Mouse (Mus musculus) megakaryocyte-erythroid progenitor cell, adult 5-6 weeks (primary cell): ENCODE measurements around the gene Cdnf. TPM values are rescaled to one million over a fixed set of nuclear protein-coding genes. Genes with fewer than 3 reads are reported as not detected.

ENCODE experiments used
- ATAC-seq: replicated peaks from 2 replicates; pipeline ENCODE4 v1.8.0; 2016; ENCODE audit warnings: mild to moderate bottlenecking, inconsistent platforms; ENCODE audit not compliant: severe bottlenecking, poor library complexity, low FRiP score, low TSS enrichment
- total RNA-seq, 2 experiments: library from RNA; stranded (forward) in 1 of 2; stranded (reverse) in 1 of 2; fragments of 200-1000, 215-1000 nt in 1 of 2; fragments of >200 nt in 1 of 2; fragmentation: Nextera tagmentation in 1 of 2; gene quantifications; 2 replicates each; pipeline ENCODE4 v1.2.3; 2014 to 2017

The Cdnf gene
- total RNA-seq, 2 experiments from 2014 or later, result 0.20 to 0.75 TPM

- ATAC-seq, result no peak
These were observed 62.3 kb downstream of the Cdnf start for GRCm38 (mm10) chr2:3575140-3575539.

Other genes starting within 250 kb of the Cdnf start
- gene Nmt2, start 228.8 kb upstream of the Cdnf start, total RNA-seq (2014; fragmentation: Nextera tagmentation), result 25.1 and 28.9 TPM in 2 replicates
- gene Nmt2, start 228.8 kb upstream of the Cdnf start, total RNA-seq (2017), result 45.1 and 46.6 TPM in 2 replicates
- gene Rpp38, start 180.4 kb upstream of the Cdnf start, total RNA-seq (2014; fragmentation: Nextera tagmentation), result 19.1 and 25.5 TPM in 2 replicates
- 12.3 and 15.4 TPM in 2 replicates for gene Rpp38, start 180.4 kb upstream of the Cdnf start, total RNA-seq (2017)
- gene Acbd7, start 176.9 kb upstream of the Cdnf start, total RNA-seq (2014; fragmentation: Nextera tagmentation), result not detected in 2 replicates
- gene Acbd7, start 176.9 kb upstream of the Cdnf start, total RNA-seq (2017), result not detected in 2 replicates
- gene Olah, start 115.8 kb upstream of the Cdnf start, total RNA-seq (2014; fragmentation: Nextera tagmentation), result not detected in 2 replicates
- gene Olah, start 115.8 kb upstream of the Cdnf start, total RNA-seq (2017), result not detected in 2 replicates
- not detected in 2 replicates for gene Meig1, start 90.4 kb upstream of the Cdnf start, total RNA-seq (2014; fragmentation: Nextera tagmentation)
- gene Meig1, start 90.4 kb upstream of the Cdnf start, total RNA-seq (2017), result not detected in 2 replicates
- 26.4 and 28.3 TPM in 2 replicates for gene Dclre1c, start 88.9 kb upstream of the Cdnf start, total RNA-seq (2014; fragmentation: Nextera tagmentation)
- gene Dclre1c, start 88.9 kb upstream of the Cdnf start, total RNA-seq (2017), result 10.6 and 13.3 TPM in 2 replicates
- gene Suv39h2, start 38.0 kb upstream of the Cdnf start, total RNA-seq (2014; fragmentation: Nextera tagmentation), result 17.9 and 19.2 TPM in 2 replicates
- 15.7 and 18.2 TPM in 2 replicates for gene Suv39h2, start 38.0 kb upstream of the Cdnf start, total RNA-seq (2017)
- 7.3 and 8.1 TPM in 2 replicates for gene Gm45902, start 240 bp upstream of the Cdnf start, total RNA-seq (2014; fragmentation: Nextera tagmentation)
- 11.1 and 13.0 TPM in 2 replicates for gene Gm45902, start 240 bp upstream of the Cdnf start, total RNA-seq (2017)
- gene Hspa14, start 216 bp upstream of the Cdnf start, total RNA-seq (2014; fragmentation: Nextera tagmentation), result 119 and 121 TPM in 2 replicates
- gene Hspa14, start 216 bp upstream of the Cdnf start, total RNA-seq (2017), result 161 and 179 TPM in 2 replicates
- gene Fam107b, start 57.5 kb downstream of the Cdnf start, total RNA-seq (2014; fragmentation: Nextera tagmentation), result 49.8 and 51.1 TPM in 2 replicates
- 98.2 and 314 TPM in 2 replicates for gene Fam107b, start 57.5 kb downstream of the Cdnf start, total RNA-seq (2017)